Mouse (Mus musculus): Measurements from ENCODE around the gene Fam219b.

- TF ChIP-seq EP300 (IDR thresholded peaks at IDR 0.05; ENCODE audit: low read depth): no peak
- no peak for TF ChIP-seq CTCF (IDR thresholded peaks at IDR 0.05; ENCODE audit: low read depth)
These were observed 22.9 kb downstream of the Fam219b start for GRCm38 (mm10) chr9:57560263-57560662.

Data from liver, embryonic 14.5 days (tissue).